Mouse (Mus musculus): ENCODE results near the gene Ndufaf7. TPM values are rescaled to one million over a fixed set of nuclear protein-coding genes. Genes with fewer than 3 reads are reported as not detected.
A peak's percentile ranks its signal among the peaks of the same experiment; 100 is the strongest.

The Ndufaf7 gene
- total RNA-seq, 2 experiments from 2014 or later, result 37.0 to 44.1 TPM

GRCm38 (mm10) chr17:78964387-78964786 lies 27.5 kb downstream of the Ndufaf7 start:
- DNase-seq, result no peak

DNA sequence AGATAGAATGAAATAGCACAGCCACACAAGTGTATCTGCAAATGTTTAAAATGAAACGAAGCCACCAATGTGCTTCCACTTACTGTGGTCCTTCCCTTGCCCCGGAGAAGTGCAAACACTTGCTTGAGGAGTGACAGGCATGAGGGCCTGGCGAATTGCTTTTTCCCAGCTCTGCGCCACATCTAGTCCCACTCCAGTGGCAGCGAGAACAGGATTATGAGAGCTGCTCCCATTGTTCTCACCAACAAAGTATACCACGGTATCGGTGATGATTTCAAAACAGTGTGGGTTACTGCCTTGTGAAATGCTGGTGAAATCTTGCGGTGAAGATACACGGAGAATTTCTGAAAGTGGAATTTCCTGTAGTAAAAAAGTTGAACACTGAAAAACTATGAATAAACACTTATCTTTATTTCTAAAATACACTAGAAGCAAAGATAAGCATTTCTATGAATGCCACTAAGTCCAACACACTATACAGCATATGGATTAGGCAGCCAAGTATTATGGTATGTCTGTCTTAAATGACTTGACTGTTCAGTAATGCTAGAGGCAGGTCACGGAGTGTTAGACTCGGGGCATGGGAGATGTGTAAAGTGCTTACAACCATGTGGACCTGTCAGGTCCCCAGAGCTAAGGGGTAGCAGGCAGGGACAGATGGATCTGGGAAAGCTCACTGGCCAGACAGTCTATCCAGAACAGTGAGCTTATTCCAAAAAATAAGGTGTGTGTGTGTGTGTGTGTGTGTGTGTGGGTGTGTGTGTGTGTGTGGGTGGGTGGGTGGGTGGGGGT lies 29.4 kb downstream of the Ndufaf7 start:
- no peak for DNase-seq

DNA sequence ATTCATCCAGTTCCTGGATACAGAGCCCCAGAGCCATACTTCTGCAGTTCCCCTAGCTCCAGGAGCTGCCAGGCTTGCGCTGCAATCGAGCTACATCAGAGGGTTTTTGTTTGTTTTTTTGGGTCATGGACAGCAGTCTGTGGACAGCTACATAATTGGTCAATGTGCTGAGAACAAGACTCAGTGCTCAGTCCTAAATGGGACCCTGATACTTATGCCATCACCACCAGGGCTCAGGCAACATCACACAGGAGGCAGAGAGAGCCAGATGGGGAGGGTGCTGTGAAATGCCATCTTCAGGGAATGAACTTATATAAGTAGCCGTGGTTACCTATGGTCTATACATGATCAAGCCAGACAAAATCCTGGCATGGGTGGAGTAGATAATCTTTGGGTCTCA lies 31.6 kb downstream of the Ndufaf7 start:
- no peak for DNase-seq

DNA sequence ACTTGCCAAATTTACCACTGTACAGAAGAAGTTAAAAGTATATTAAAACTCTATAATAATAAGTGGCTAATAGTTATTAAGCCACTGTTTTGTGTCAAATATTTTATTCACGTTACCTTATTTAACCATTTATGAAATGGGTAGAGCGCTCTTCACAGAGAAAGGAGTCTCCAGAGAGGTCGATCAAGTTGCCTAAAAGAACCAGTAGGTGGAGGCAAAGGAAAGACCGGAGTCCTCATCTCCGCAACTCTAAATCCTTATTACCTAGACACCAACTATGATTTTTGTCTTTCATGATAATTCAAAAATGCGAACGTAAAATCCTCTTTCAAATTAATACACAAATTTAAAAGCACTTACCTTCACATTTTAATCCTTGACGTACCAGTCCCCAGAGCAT lies 46.2 kb downstream of the Ndufaf7 start:
- DNase-seq, result no peak

DNA sequence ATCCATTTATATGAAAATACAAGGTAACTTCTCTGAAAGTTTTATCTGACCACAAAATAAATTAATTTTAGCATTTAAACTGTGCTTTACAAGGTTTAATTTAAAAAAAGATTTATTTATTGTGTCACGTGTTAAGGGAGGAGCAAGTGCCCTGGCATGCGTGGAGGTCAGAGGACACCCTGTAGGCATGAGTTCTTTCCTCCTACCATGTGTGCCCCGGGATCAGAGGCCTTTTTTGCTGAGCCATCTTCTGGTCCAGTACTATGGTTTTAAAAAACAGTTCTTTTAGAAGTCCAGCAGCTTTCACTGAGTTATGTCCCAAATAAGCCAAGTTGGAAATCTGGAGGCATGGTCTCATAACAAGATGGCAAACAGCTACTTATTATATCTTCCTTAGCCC lies 46.8 kb downstream of the Ndufaf7 start:
- DNase-seq, result no peak

DNA sequence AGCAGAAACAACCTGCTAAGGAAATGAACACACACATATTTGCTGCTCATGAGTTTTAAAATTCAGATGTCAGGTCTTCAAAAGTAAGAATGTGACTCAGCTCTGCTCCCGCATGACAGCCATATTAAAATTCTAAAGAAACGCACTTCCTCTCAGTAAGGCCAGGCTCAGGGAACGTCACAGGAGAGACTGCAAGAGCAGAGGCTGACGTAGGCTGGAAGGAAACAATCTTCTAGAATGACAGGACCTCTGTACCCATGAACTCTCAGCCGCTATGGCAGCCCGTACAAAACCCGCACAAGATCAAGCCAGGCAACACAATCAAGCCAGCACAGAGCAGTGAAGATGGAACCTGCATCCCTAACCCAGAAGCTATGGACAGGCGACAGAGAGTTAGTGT lies 52.1 kb downstream of the Ndufaf7 start:
- peak in 1 of 2 experiments; percentile 8 for DNase-seq

GRCm38 (mm10) chr17:78991549-78991948 lies 54.6 kb downstream of the Ndufaf7 start:
- no peak for DNase-seq

DNA sequence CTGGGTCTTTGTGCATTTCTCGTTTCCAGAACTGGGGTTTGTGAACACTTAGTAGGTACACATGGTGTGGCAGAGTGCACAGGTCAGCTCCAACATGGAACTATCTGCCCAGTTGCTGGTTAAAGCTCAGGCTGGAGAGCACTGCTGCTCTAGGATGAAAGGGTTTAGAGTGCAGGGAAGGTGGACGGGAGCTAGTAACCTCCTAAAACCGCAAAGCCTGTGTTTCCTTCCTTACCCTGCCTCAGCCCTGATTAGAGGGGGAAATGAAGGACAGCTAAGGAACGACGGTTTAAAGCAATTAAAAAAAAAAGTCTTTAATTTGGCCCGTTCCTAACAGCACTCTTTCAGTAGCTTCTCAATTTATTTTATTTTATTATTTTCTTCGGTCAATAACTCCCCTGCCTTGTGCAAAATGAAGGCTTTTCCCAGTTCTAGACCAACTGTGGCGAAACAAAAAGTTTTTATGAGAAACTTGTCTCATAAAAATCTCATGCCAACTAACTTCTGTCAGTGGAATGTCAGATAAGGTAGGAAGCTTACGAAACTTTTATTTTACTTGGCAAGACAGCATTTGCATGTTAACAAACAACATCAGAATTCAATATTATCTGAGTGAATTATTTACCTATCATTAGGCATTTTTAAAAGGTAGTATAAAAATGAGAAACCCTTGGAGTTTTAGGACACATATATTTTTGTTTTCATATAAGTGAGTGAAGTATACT lies 55.5 kb downstream of the Ndufaf7 start:
- no peak for DNase-seq

DNA sequence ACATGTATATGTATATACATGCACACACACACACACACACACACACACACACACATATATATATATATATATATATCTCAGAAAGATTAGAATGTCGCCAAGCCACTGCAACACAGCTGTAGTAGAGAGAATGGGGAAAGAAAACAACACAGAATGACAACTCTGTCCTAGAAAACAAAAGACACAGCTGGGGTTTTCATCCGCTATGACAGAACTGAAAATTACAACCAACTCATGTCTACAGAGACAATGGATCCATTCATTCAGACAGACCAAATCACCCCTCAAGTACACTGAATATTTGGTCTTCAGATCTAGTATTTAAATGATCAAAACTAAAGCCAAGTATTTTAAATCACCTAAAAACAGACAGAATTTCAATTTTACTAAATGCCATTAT lies 56.7 kb downstream of the Ndufaf7 start:
- DNase-seq, result no peak

GRCm38 (mm10) chr17:78994382-78994781 lies 57.4 kb downstream of the Ndufaf7 start:
- peak; percentile 11 to 24 for DNase-seq

DNA sequence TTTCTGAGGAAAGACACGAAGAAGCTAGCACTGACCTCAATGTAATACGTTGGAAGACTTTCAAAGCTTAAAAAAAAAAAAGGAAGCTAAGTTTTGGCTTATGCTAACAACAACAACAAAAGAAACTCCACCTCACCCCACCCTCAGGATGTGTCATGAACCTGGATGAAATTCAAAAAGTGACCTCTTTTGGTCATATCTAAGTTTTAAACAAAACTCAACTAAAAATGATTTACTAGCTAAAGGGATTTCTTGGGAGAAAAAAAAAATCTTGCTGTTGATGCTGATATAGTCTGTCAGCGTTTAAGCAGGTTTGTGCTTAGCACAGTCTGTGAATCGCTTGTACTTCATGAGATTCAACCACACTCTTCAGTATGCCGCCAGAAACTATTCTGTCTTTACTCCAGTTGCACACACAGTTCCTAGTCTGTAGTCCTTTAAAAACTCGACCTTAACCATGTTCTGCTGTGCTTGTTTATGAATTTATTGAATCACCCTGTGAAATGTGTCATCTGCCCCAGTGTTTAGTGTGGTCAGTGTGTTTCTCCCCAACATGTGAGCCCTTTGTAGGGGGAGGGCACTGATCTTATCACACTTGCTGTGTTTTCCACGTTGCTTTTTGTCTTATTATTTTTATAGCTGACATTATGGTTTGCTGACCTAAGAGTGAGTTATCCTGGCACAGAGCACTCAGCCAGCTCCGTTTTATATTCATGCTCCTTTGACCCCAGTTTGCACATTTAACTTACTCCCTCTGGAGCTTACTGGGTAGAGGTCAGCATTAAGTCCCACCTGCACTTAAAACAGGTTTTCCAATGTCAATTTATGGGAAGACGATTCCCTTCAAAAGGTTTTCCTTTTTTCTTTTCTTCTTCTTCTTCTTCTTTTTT lies 58.2 kb downstream of the Ndufaf7 start:
- DNase-seq, result peak; percentile 17 to 30

Other genes with a start within 250 kb of the Ndufaf7 start
- gene Strn, start 199.9 kb upstream of the Ndufaf7 start, total RNA-seq (2021), result 10 to 100 TPM; 21.7 to 25.9 TPM
- 10 to 100 TPM; 37.3 to 38.3 TPM for gene Heatr5b, start 101.8 kb upstream of the Ndufaf7 start, total RNA-seq (2021)
- 10 to 100 TPM; 26.5 to 28.3 TPM for gene Gpatch11, start 101.6 kb upstream of the Ndufaf7 start, total RNA-seq (2021)
- gene Eif2ak2, start 54.6 kb upstream of the Ndufaf7 start, total RNA-seq (2021), result 10 to 100 TPM; 29.3 to 33.2 TPM
- not detected for gene Sult6b1, start 30.1 kb upstream of the Ndufaf7 start, total RNA-seq (2021)
- 10 to 100 TPM; 30.0 to 44.4 TPM for gene Cebpzos, start 20.6 kb upstream of the Ndufaf7 start, total RNA-seq (2021)
- gene Cebpz, start 70 bp upstream of the Ndufaf7 start, total RNA-seq (2021), result 10 to 100 TPM; 45.6 to 51.1 TPM
- 10 to 100 TPM; 26.0 to 32.2 TPM for gene Prkd3, start 83.7 kb downstream of the Ndufaf7 start, total RNA-seq (2021)
- gene Qpct, start 114.8 kb downstream of the Ndufaf7 start, total RNA-seq (2021), result 1 to 10 TPM; 8.1 to 8.2 TPM

Measured in adrenal gland, postnatal 36 days (tissue).